Mouse (Mus musculus): ENCODE data around the gene Slc6a5.

The Slc6a5 gene

GRCm38 (mm10) chr7:49981511-49982227 lies 71.7 kb downstream of the Slc6a5 start:
- no peak for DNase-seq (ENCODE audit: low spot score)

- DNase-seq (ENCODE audit: low spot score): no peak
These were observed 74.8 kb downstream of the Slc6a5 start for GRCm38 (mm10) chr7:49984698-49985097.

GRCm38 (mm10) chr7:49985947-49986346 lies 76.0 kb downstream of the Slc6a5 start:
- DNase-seq (ENCODE audit: low spot score): no peak

GRCm38 (mm10) chr7:49999321-49999720 lies 89.4 kb downstream of the Slc6a5 start:
- no peak for DNase-seq (ENCODE audit: low spot score)

- no peak for DNase-seq (ENCODE audit: low spot score)
These were observed 95.3 kb downstream of the Slc6a5 start for GRCm38 (mm10) chr7:50005268-50005667.

Measured in lung, postnatal 25 days (tissue).